Mouse (Mus musculus) lung, adult 18-20 months (tissue): ENCODE results near the gene Gm20388.

Source experiments
- DNase-seq, 2 experiments: peaks; one replicate each; pipeline ENCODE4 v3.0.0; 2022; ENCODE audit warnings: mixed read lengths in 2 of 2

Gm20388 gene

GRCm38 (mm10) chr8:122898018-122898417, 2987.4 kb downstream of the Gm20388 start:
- no peak for DNase-seq

DNA sequence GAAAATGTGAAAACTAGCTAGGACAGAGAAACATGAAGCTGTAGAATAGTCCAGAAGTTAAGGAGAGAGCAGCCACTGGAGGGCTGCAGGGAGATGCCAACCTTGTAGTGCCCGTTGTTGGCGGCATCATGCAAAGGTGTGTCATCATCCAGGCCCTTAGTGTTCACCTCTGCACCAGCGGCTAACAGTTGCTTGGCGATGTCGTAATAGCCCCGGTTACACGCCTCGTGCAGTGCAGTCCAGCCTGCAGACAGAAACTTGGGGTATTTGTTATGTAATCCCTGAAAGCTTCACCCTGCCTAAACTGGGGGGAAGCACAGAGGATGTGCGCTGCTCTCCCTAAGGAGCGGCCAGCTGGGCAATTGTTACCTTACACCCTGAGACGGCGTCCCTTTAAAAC, 2987.8 kb downstream of the Gm20388 start:
- DNase-seq: peak; percentile 21 to 35

DNA sequence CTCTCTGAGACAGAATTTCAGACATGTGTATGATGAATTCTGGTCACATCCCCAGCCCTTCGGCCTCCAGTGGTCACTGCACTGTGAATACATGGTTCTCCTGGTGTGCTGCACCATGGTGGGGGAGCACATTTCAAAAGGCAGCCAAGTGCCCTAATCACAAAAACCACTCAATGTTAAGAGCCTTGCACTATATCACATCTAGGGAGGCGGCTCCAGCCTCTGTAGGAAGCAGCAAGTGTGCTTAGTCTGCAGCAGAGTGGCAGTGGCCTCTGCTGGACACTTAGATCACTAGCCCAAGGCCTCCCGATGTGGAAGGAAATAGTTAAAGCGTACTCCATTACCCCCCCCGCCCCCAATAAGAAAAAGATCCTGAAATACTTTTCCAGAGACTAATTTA, 2988.4 kb downstream of the Gm20388 start:
- DNase-seq: no peak

DNA sequence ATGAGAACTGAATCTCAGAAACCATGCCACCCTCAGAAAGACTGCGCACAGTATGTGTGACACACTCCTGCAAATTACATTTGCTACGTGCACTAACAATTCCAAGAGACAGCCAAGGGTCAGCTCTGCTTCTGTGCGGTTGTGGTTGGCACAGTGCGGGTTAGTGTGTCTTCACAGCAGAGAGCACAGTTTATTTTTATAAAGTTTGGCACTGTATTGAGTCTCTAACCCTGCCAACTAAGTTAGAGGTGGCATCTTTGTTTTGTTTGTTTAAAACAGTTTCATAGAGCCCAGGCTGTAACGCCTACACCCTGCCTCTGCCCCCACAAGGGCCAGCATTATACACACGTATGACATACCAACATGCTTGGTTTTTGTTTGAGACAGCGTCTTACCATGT, 2990.8 kb downstream of the Gm20388 start:
- no peak for DNase-seq

DNA sequence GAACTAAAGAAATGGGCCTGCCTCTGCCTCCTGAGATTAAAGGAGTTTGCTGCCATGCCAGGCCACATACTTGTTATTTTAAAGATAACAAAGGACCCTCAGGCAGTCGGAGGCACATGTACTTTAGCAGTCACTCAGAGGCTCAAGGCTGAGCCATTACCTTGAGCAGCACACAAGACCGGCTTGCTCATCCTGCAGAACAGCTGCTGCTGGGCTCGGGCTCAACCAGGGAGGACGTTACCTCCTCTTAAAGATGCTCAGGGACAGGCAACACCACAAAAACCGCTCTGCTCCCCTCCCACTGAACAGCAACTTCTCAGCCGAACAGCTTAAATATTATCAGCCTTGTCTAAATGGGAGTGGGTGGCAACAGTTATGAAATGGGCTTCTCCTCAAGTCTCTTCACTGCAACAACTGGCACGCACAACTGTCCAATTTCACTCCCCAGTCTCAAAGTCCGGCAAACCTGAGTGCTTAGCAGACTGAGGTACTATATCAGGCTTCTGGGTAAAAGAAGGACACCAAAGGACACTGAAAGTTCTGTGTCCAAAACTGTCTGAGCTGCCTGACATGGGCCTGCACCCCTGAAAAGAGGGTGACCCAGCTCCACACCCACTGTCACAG, 2991.4 kb downstream of the Gm20388 start:
- no peak for DNase-seq

GRCm38 (mm10) chr8:122902581-122902980, 2991.9 kb downstream of the Gm20388 start:
- DNase-seq: no peak

GRCm38 (mm10) chr8:122903002-122903401, 2992.4 kb downstream of the Gm20388 start:
- no peak for DNase-seq

- DNase-seq: no peak
Measured at GRCm38 (mm10) chr8:122904496-122904895, 2993.9 kb downstream of the Gm20388 start.

DNA sequence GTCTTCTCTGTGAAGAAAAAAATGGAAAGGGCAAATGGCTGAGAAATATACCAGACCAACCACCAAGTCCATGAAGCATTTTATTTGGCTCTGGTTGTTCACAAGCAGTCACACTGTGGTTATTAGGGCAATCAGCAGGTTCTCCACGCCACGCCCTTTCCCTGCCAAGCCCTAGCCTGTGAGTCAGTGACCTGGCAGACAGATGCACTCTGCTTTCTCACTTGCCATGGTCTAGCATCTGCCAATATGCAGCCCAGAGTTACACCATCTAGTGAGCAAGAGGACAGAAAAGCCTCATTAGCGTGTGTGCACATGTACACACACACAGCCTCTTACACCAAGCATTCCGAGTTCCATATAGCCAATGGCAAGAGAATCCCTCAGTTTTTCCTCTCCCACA, 2994.7 kb downstream of the Gm20388 start:
- DNase-seq: peak; percentile 58 to 60

DNA sequence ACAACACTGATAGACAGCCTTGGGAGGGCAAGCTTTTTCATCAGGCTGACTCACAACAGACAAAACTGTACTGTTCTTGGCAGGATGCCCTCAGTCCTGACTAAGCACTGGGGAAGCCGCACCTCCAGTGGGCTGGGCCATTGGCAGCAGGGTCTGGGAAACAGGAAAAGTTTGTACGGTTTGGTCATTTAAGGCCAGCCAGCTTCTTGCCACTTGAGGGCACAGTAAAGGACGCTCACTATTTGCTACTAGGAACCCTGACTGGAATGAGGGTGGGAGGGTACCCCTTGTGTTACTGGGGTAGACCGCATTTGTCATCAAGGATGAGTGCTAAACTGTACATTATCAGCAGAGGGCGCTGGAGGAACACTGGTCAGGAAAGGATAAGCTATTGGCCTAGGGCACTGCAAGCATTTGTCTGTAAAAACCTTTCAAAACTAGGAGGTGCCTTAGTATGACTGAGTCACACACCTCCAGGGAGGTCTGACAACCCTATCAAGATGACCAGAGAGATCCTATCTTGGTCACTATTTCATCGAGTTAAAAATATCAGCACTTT, 2995.9 kb downstream of the Gm20388 start:
- peak; percentile 94 to 96 for DNase-seq

DNA sequence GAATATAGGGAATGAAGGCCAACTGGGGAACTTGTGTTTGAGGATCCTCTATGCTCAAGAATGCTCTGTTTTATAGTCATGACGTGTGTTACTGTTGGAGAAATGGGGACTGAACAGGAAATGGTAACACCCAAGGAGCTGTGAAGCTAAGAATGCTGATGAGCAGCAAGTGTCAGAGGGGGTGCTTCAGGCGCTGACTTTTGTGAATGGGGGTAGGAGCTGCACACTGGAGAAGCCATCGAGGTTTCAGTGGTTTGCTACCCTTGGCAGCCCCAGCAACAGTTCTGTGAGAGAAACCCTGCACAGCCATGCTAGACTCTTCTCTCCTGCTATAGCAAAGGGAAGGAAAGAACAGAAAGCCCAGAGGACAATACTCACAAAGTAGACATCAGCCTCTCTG, 3001.5 kb downstream of the Gm20388 start:
- no peak for DNase-seq

GRCm38 (mm10) chr8:122912871-122913270, 3002.2 kb downstream of the Gm20388 start:
- no peak for DNase-seq

DNA sequence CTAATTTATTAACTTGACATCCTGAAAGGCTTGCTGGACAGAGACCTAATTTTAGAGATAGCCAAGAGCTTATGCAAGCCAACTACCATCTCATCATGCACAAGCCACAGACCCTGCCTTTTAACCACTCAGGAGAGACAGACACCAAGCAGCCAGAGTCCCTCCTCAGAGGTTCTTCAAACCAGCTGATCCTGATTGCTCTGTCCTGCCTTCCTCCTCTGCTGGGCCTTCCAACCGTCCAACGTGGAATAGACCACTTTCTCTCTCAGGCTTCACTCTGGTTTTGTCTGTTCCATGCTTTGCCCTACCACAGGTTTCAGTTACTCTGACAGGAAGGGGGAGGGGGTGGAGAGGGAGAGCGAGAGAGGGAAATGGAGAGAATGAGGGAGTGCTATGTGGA, 3006.1 kb downstream of the Gm20388 start:
- DNase-seq: no peak

DNA sequence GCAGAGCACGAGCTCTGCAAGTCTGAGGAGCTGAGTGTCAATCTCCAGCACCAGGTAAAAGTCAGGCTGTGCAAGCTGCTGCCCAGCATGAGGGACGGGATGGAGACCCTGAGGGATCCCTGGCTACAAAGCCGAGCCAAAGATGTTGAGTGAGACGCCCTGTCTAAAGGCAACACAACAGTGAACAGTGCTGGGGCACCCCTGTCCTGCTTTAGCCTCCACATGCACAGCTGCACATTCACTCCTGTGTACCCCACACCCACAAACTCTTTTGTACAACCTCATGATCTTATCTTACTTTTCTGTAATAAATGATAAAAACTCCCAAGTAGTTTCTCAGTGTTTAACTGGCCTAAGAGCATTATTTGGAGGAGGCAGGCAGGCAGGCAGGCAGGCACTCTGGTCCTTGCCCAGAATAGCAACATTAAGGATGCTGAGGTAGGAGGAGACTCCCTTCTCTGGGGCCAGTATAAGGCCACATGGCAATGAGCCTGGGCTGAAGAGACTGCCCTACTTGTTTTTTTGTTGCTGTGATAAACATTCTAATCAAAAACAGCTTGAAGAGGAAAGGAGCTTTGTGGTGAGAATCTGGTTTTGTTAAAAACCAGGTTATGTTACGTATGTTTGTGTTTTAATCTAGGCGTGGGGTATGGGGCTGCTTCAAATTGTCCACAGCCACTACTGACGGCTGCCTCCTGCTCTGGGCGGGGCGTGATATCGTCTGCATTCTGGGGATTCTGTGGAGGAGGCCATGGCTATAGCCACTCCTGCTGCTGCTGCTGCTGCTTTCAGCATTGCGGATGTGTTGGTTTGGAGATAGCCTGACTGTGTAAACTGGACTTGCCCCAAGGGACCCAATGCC, 3007.1 kb downstream of the Gm20388 start:
- peak; percentile 35 to 56 for DNase-seq

DNA sequence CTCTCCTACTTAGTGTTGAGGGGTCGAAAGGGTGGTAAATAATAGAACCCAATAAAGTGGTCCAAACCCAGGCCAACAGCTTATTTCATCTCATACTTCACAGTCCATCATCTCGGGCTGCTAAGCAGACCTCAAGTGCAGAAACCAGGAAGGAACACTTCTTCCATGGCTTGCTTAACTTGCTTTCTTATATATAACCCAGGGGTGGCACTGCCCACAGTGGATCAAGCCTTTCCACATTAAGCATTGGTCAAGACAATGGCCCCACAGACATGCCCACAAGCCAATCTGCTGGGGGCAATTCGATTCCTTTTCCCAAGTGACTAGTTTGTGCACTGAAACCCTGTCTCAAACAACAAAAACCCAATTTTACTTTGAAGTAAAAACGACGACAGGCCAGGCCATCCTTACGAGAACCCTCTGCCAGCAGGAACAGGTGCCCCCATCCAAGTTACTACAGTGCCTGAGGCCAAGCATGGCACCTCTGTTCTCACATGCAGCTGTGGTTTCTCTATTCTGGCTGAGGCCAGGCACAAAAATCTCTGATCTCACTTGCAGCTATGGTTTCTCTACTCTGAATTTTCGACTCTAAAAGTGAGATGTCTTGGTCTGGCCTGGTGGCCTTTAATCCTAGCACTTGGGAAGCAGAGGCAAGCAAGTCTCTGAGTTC, 3007.9 kb downstream of the Gm20388 start:
- no peak for DNase-seq

- DNase-seq: no peak
Measured at GRCm38 (mm10) chr8:122920890-122921289, 3010.2 kb downstream of the Gm20388 start.

- DNase-seq: no peak
Measured at GRCm38 (mm10) chr8:122922945-122923344, 3012.3 kb downstream of the Gm20388 start.

DNA sequence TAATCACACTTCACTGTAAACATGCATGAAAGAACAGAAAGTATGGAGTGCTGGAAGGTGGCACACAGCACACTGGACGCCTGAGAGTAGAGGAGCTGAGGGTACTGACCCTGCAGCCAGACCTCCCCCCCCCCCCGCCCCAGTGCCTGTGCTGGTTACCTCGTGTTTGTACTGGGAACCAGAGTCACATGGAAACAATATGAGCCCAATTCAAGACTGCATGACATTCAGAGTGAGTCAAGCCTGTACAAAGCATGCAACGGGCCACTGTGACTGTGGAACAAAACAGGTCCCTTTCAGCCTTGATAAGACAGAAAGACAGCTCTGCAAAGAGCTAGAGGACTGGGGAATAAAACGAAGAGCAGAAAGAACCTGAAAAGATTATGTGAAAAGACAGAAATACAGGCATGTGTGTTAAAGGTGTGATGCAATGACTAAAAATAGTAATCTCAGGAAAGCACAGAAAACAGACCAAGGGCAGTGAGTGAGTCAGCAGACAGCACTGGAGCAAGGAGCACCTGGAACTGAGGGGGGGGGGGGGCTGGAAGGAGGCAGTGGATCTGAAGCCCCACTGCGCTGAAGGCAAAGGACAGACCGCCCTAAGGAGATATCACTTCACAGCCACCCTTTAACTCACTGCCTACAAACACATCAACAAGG, 3012.9 kb downstream of the Gm20388 start:
- DNase-seq: no peak

DNA sequence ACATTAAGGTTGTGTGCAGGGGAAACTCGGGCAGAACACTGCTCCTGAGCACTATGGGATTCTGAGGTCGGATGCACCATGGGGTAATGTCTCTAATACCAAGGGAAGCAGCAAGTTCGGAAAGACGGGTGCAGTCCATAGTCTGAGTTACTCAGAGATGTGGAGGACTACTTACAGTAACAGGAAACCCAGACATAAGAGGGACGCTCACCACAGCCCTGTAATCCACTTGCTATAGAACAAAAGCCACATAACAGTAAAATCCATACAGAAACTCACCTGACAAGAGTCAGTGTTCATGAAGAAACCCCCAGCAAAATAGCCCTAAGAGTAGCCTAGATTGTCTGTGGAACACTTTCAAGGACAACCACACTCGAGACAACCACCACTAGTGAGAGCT, 3013.4 kb downstream of the Gm20388 start:
- no peak for DNase-seq

- no peak for DNase-seq
Measured at GRCm38 (mm10) chr8:122925939-122926722, 3015.5 kb downstream of the Gm20388 start.

DNA sequence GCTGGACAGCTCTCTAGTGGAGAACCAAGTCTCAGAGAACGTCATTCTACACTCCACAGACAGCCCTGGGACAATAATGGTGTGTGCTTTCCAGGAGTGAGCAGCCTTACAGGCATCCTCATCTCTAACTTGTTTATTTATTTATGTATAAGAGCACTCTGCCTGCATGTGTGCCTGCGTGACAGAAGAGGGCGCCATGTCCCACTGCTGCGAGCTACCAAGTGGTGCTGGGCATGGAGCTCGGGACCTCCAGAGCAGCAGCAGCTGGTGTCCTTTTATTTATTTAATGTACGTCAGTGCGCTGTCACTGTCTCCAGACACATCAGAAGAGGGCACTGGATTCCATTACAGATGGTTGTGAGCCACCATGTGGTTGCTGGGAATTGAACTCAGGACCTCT, 3016.1 kb downstream of the Gm20388 start:
- DNase-seq: no peak

DNA sequence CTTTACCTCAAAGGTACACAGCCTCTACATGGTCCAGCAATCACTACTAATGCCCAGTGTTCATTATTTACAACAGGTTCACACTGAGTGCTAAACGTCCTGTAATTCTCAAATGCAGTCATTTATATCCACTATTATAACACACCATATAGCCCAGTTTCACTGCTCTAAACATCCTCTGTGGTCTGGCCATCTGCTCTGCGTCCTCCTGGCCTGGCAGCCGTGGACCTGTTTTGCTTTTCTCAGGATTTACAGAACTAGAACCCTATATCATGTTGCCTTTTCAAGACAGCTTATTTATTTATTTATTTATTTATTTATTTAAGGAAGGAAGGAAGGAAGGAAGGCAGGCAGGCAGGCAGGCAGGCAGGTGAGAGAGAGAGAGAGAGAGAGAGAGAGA, 3017.2 kb downstream of the Gm20388 start:
- DNase-seq: no peak
